Mouse (Mus musculus) left cerebral cortex, adult 18-20 months (tissue): ENCODE results near the gene Cyp26c1. TPM values are rescaled to one million over a fixed set of nuclear protein-coding genes. Genes with fewer than 3 reads are reported as not detected.
A peak's percentile ranks its signal among the peaks of the same experiment; 100 is the strongest.

Source experiments
- DNase-seq, 2 experiments: peaks; one replicate each; pipeline ENCODE4 v3.0.0; 2021 to 2022; ENCODE audit warnings: low spot score in 2 of 2, mixed read lengths in 1 of 2
- long read RNA-seq, 2 experiments: library from polyadenylated mRNA; stranded (forward); transcript quantifications; one replicate each; pipeline ENCODE4 v2.0.0; 2021
- total RNA-seq, 2 experiments: library from RNA; stranded (reverse); gene quantifications; 2 replicates each; pipeline ENCODE4 v1.2.3; 2021

The Cyp26c1 gene
- not detected for total RNA-seq
- long read RNA-seq, experiment 1 = 0 reads
- long read RNA-seq, experiment 2 = 0 reads

DNA sequence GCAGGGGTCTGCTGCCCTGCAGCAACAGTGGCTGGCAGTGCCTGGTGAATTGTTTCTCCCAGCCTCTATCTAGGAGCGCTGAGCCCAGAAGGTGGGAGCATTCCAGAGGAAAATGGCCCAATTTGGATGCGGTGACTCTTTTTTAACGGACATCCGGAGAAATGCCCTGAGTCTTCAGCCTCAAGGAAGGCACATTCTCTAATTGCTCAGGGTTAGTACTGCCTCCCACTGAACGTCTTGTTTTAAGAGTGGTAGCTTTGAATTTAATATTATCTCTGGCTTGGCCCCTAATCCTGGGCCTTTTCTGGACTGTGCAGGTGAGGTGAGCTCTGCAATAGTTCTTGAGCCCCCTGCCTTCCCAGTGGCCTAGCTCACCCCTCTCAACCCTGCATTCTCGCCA lies at the start of gene Cyp26c1:
Gene Cyp26c1 (plus strand): TSS at position 301 of the 400 bp plus-strand sequence.
- no peak for DNase-seq

- no peak for DNase-seq
Observed at GRCm38 (mm10) chr19:37647994-37648393, 37.4 kb upstream of the Cyp26c1 start.

DNA sequence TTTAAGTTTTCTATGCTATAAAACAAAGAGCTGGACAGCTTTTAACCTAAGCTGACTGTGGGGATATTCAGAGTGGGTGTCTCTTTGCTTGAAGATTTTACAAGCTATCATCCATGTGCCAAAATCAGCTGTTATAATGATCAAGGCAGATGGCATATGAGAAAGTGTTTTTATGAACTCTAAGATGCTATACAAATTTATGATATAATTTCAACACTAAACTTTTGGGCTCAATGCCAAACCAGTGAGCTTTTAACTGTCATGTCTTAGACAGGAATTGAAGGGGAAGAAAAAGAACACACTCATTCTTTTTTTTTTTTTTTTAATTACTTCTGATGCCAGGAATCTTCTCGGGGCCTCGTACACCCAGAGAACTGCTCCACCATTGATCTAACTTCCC lies 34.9 kb upstream of the Cyp26c1 start:
- no peak for DNase-seq

GRCm38 (mm10) chr19:37654012-37654411 lies 31.4 kb upstream of the Cyp26c1 start:
- DNase-seq = no peak

- no peak for DNase-seq
Observed at GRCm38 (mm10) chr19:37656441-37656840, 28.9 kb upstream of the Cyp26c1 start.

DNA sequence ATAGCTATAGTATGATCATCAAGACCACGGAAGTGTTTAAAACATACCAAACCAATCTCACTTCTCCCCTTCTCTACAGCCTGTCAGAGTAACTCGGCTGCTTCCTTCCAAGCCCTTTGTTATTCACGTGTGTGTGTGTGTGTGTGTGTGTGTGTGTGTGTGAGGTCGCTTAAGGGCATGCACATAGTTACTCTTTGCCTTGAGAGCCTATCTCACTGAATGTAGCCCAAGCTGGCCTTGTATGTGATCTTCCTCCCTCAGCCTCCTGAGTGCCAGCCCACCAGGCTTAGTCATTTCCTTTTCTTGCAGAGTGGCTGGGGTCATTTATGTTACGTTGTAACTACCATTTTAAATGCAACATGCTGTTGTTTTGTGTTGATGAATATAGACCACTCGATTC lies 20.1 kb upstream of the Cyp26c1 start:
- DNase-seq = no peak

DNA sequence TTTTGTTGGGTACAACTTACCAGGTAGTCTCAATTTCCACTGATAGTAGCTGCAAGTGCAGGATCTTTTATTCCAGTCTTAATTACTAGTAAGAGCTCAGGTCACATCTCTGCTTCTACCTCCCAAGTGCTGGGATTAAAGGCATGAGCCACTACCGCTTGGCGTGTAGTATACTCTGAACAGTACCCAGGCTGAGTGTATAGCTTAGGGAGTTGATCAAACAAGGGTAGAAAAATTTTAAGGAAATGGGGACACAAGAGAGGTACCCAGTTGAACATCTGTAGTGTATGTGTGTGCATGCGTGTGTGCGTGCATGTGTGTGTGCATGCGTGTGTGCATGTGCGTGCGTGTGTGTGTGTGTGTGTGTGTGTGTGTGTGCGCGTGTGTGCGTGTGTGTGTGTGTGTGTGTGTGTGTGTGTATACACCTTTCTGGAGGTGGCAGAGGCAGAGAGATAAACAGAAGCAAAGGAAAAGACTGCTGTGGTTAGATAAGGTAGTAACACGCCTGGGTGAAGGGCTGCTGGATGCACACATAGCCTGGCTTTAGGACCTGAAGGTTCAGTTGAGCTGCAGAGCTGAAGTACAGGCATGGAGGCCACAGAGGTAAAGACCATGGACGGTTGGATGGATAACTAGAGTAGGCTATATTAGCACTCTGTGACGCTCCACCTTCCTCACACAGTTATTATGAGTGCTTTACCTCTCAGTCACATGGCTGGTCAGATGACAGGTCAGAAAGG lies 17.4 kb upstream of the Cyp26c1 start:
- no peak for DNase-seq

DNA sequence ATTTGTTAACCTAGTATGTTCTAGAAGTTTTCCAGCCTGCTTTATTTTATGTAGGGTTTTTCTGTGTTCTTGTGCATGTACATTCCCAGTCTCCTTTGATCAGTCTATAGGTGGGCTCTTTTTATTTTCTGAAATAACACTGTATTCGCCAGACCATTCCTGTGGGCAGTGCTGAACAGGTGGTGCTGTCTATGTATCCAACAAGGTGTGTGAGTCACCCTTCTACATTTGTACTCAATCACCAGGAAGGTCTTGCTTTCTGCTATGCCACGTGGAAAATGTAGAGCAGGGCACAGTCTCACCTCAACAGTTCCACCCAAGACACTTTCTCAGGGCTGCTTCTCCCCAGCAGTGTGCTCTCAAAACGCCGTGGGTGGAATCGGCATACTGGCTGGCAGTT lies 16.7 kb upstream of the Cyp26c1 start:
- DNase-seq = no peak

- no peak for DNase-seq
Observed at GRCm38 (mm10) chr19:37669486-37669885, 15.9 kb upstream of the Cyp26c1 start.

- DNase-seq = no peak
Observed at GRCm38 (mm10) chr19:37673393-37673792, 12.0 kb upstream of the Cyp26c1 start.

- no peak for DNase-seq
Observed at GRCm38 (mm10) chr19:37686347-37686746, 966 bp downstream of the Cyp26c1 start.

- DNase-seq = no peak
Observed at GRCm38 (mm10) chr19:37686941-37687850, 1.8 kb downstream of the Cyp26c1 start.

GRCm38 (mm10) chr19:37689478-37689877 lies 4.1 kb downstream of the Cyp26c1 start:
- no peak for DNase-seq

GRCm38 (mm10) chr19:37690716-37691115 lies 5.3 kb downstream of the Cyp26c1 start:
- no peak for DNase-seq

DNA sequence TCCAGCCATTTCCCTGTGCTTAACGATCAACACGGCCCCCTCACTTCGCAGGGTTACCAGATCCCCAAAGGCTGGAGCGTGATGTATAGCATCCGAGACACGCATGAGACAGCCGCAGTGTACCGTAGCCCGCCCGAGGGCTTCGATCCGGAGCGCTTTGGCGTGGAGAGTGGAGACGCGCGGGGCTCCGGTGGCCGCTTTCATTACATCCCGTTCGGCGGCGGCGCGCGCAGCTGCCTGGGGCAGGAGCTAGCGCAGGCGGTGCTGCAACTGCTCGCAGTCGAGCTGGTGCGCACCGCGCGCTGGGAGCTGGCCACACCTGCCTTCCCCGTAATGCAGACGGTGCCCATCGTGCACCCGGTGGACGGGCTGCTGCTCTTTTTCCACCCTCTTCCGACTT lies 7.5 kb downstream of the Cyp26c1 start:
- DNase-seq = peak; percentile 27 to 52

- DNase-seq = no peak
Observed at GRCm38 (mm10) chr19:37695146-37695545, 9.8 kb downstream of the Cyp26c1 start.

DNA sequence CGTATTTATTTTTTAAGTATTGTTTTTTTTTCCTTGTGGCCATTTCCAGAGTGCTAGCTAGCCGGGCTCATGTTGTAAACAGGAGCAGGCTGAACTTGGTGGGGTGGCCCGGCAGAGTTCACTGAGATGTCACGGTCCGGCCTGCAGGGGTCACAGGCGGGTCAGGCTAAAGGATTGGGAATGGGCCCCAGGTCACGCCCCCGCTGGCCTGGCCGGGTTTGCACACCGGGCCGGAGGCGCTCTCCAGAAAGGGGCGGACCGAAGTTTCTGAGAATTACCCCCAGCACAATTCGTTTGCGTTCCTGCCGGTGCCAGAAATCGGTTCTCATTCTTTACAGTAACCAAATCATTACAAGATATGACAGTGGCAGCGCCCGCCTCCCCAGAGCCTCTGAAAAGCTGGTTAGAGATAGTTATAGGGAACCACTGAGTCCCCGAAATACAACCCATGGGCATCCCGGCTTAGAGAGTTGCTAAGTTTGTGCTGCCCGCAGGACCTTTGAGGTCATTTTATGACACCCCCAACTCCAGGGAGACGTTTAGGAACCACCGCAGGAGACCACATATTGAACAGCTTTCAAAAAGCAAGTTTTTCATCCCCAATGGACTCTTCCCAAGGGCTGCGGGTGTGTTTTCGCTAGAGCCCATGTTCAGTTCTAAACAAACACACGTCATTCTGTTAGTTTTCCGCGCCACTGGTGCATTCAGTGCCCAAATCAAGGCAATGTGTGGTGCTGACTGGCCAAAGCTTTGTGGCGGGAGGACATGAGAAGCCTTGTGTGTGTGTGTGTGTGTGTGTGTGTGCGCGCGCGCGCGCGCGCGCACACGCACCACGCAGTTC lies 10.6 kb downstream of the Cyp26c1 start:
- DNase-seq = no peak

GRCm38 (mm10) chr19:37696603-37697334 lies 11.4 kb downstream of the Cyp26c1 start:
- DNase-seq = no peak

DNA sequence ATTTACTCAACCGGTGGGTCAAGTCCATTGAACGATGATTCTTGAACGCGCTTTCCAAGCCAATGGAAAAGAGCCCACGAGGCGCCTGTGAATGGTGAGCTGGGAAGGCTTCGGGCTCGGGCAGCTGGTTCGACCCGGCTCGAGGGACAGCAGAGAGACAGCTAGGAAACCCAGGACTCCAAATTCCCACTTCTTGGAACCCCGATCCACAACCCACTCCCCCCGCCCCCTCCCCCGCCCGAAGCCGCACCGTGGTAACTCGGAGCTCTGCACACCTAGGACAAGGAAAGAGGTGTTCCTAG lies 11.9 kb downstream of the Cyp26c1 start:
- DNase-seq = no peak

DNA sequence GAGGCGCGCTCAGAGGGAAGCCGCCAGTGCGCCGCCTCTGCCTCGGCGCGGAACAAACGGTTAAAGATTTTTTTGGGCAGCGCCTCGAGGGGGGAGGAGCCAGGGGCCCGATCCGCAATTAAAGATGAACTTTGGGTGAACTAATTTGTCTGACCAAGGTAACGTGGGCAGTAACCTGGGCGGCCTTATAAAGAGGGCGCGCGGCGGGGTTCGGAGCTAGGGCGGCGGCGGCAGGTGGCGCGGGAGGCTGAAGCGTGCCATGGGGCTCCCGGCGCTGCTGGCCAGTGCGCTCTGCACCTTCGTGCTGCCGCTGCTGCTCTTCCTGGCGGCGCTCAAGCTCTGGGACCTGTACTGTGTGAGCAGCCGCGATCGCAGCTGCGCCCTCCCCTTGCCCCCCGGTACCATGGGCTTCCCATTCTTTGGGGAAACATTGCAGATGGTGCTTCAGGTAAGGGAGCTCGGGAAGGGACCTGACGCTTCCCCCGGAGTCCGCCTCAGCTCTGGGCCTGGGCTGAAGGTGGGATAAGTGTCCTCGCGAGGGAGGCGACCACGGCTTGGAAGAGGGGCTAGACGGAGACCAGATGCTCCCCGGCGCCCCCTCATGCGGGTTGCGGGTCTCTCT lies 12.4 kb downstream of the Cyp26c1 start, which contains the start of gene Cyp26a1:
Gene Cyp26a1 (plus strand): TSS at position 148 of the 622 bp plus-strand sequence.
- no peak for DNase-seq
